Mouse (Mus musculus): ENCODE results near the gene Lmtk2. TPM values are rescaled to one million over a fixed set of nuclear protein-coding genes. Genes with fewer than 3 reads are reported as not detected.

Gene Lmtk2
- polyA plus RNA-seq, 1 experiment from 2014 or later: 10.2 TPM

DNA sequence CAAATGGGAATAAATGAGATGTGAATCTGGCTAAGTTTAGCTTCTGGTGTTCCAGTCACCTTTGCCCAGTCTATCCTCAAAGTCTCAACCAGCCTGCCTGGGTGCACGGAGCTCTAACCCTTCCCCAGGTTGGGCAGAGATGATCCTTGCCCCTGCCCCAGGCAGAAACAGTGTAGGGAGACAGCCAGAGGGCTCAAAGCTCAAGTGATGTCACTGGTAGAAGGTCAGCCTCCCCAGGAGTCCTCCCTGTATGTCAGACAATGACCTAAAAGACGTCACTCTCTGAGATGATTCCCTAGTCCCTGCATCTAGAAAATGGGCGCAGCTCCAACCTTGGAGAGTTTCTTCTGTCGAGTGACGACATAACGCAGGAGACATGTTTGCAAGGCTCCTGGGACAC lies 14.5 kb upstream of the Lmtk2 start:
- no peak for ATAC-seq (ENCODE audit: low FRiP score, low read depth)

DNA sequence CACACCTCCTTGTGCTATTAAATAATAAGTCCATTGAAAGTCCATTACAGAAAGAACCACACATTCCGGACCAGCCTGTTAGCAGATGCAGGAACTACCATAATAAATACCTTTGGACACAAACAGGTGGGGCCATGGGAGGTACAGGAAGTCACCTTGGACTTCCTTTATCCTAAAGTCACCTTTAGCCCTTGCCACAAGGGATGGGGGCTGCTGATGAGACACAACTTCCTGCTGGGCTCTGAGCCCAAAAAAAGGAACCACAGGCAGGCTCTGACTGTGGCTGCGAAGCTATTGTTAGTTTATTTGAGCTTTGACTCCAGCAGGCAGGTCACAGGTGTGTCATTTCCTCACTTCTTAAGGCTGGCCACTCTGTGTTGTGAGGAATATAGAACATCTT lies 13.7 kb upstream of the Lmtk2 start:
- ATAC-seq (ENCODE audit: low FRiP score, low read depth): no peak
- 71% methylated on average over 2 of the region's 2 CpGs for WGBS
- H3K4me2 ChIP-seq: no peak overlapping the region

More for the DNA sequence above, 14.5 kb upstream of the Lmtk2 start:
- Histone ChIP-seq H3K9ac (no peak overlapping the region), H3K4me2 (no peak overlapping the region), H3K9me3 (no peaks in the 10 kb centered on the region), H3K4me3 (no peak overlapping the region), H3K27ac (replicated peaks) (no peak overlapping the region), H3K36me3 (no peaks in the 10 kb centered on the region), H3K27me3 (no peaks in the 10 kb centered on the region), H3K4me1 (replicated peaks) (no peaks in the 10 kb centered on the region)
- WGBS: 84% methylated on average over 6 of the region's 6 CpGs

DNA sequence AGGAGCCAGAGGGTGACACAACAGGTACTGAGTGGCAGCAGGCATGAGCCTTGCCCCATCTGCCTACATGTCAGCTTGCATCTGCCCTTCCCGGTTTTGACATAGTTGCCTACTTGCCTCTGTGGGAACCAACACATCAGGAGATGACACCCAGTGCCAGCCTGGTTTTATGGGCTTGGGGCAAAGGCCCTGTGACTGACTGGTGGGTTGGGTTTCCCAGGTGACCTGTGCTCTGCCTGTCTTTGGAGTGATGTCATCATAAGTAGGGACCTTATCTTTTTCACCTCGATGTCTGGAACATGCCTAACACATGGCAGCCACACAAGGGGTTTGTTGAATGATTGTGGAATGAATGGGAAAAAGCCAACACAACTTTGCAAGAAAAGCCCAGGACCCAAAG lies 11.9 kb upstream of the Lmtk2 start:
- Histone ChIP-seq H3K4me2 (no peak overlapping the region), H3K9me3 (no peaks in the 10 kb centered on the region), H3K27ac (replicated peaks) (no peak overlapping the region), H3K4me3 (no peak overlapping the region), H3K4me1 (replicated peaks) (no peaks in the 10 kb centered on the region), H3K36me3 (no peaks in the 10 kb centered on the region), H3K27me3 (no peaks in the 10 kb centered on the region), H3K9ac (no peak overlapping the region)
- ATAC-seq (ENCODE audit: low FRiP score, low read depth): no peak
- 87% methylated on average over 2 of the region's 2 CpGs for WGBS

More for the DNA sequence above, 13.7 kb upstream of the Lmtk2 start:
- no peaks in the 10 kb centered on the region for H3K9me3 ChIP-seq
- H3K4me1 ChIP-seq (replicated peaks): no peaks in the 10 kb centered on the region
- no peak overlapping the region for H3K9ac ChIP-seq
- no peaks in the 10 kb centered on the region for H3K27me3 ChIP-seq
- H3K4me3 ChIP-seq: no peak overlapping the region
- H3K27ac ChIP-seq (replicated peaks): no peak overlapping the region
- no peaks in the 10 kb centered on the region for H3K36me3 ChIP-seq

DNA sequence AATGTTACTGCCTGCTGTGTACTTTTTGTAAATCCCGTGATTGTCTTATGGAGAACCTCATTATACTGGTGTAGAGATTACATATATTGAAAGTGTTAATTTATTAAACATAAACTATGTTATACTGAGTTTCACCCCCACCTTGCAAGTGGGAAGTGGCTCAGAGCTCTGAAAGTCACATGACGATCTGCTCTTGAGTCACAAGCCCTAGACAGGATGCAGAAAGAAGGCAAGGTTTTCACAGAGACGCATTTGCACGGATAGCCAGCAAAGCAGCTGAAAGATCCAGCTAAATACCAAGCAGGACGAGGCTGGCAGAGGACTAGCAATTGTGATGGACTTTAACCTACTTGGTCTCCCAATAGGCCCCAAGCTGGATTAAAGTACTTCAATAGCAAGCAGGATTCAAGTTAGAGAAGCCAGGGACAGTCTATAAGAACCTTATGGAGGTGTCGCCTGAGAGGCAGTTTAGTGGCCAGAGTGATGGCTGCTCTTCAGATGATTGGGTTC lies 4.7 kb upstream of the Lmtk2 start:
- Histone ChIP-seq H3K27ac (replicated peaks) (no peak overlapping the region), H3K4me2 (no peak overlapping the region), H3K36me3 (no peaks in the 10 kb centered on the region), H3K9ac (no peak overlapping the region), H3K27me3 (no peaks in the 10 kb centered on the region), H3K4me1 (replicated peaks) (peaks cover 4% of the 10 kb centered on the region), H3K9me3 (no peaks in the 10 kb centered on the region), H3K4me3 (no peak overlapping the region)
- ATAC-seq (ENCODE audit: low FRiP score, low read depth): no peak
- 81% methylated on average over 6 of the region's 6 CpGs for WGBS

DNA sequence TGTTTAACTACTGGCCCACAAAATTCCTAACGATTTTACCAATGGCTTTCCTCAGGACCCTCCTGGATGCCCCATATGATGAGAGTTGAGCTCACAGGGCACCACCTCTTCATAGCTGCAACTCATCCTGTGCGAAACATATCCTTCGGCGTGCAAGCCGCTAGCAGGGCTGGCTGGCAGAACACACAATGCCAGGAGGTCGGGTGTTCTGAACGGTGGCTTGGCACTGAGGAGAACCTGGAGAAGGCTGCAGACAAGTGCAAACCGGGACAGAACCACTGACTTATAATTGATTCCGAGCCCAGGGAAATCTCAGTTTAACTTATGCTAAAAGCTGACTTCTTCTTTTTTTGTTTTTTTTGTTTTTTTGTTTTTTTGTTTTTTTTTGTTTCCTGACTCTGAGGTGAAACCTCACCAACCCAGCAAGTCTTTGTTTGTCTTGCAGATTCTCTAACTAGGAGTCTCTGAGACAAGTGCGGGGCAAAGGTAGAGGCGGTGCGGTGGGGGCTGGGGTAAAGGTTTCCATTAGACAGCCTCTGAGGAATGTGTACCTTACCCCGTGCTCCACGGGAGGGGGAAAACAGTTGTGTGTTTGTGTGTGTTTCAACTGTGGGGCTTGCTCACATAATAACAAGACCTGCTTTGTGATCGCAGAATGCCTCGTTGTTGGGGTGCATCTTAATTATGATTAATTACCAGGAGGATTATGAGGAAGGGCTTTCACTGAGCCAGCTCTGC lies 2.2 kb upstream of the Lmtk2 start:
- no peak overlapping the region for H3K9ac ChIP-seq
- no peak overlapping the region for H3K4me2 ChIP-seq
- ATAC-seq (ENCODE audit: low FRiP score, low read depth): no peak
- no peaks in the 10 kb centered on the region for H3K9me3 ChIP-seq
- H3K27me3 ChIP-seq: no peaks in the 10 kb centered on the region
- H3K36me3 ChIP-seq: no peaks in the 10 kb centered on the region
- H3K27ac ChIP-seq (replicated peaks): no peak overlapping the region
- no peak overlapping the region for H3K4me3 ChIP-seq
- 61% methylated on average over 16 of the region's 16 CpGs for WGBS
- peaks cover 18% of the 10 kb centered on the region for H3K4me1 ChIP-seq (replicated peaks)

DNA sequence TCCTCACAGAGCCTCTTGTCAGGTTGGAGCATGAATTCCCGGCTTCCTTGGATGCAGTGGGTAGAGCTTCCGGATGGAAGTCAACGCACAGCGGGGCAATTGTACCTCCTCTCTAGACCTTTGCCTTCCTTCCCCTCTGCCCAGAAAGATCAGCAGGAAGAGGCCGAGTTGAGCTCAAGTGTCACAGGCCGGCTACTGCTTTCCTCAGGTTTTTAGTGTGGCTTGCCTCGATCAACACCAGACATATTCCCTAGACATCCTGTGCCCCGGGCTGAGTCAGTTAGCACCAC lies 1.7 kb upstream of the Lmtk2 start:
- Histone ChIP-seq H3K4me2 (no peak overlapping the region), H3K27me3 (no peaks in the 10 kb centered on the region), H3K9ac (no peak overlapping the region), H3K9me3 (no peaks in the 10 kb centered on the region), H3K36me3 (no peaks in the 10 kb centered on the region), H3K4me3 (no peak overlapping the region), H3K4me1 (replicated peaks) (peaks cover 23% of the 10 kb centered on the region), H3K27ac (replicated peaks) (no peak overlapping the region)
- 39% methylated on average over 8 of the region's 8 CpGs for WGBS
- ATAC-seq (ENCODE audit: low FRiP score, low read depth): no peak

DNA sequence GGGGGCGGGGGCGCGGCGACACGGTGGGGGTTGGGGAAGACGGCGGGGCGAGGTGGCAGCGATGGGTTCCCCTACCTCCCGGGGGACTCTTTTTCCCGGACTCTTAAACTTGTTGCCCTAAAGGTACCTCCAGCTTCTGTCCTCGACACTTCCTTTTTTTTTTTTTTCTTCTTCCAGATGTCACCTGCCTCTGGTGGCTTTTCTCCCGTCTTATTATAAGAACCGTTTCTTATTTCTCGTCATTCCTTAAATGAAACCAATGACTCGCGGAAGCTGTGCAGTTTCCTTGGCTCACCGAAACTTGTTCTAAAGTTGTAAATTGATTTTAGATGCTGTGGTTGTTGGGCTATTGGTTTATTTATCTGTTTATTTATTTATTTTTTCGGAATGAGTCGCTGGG lies 712 bp downstream of the Lmtk2 start:
- H3K4me2 ChIP-seq: peak overlapping the region; percentile 64
- peak overlapping the region; percentile 96 for H3K27ac ChIP-seq (replicated peaks)
- peak overlapping the region; percentile 100 for H3K4me3 ChIP-seq
- no peaks in the 10 kb centered on the region for H3K27me3 ChIP-seq
- WGBS: 1% methylated on average over 17 of the region's 20 CpGs
- H3K9me3 ChIP-seq: no peaks in the 10 kb centered on the region
- no peak for ATAC-seq (ENCODE audit: low FRiP score, low read depth)
- peaks cover 23% of the 10 kb centered on the region for H3K4me1 ChIP-seq (replicated peaks)
- H3K36me3 ChIP-seq: no peaks in the 10 kb centered on the region
- H3K9ac ChIP-seq: peak overlapping the region; percentile 96

GRCm38 (mm10) chr5:144105070-144105469 lies 4.8 kb downstream of the Lmtk2 start:
- ATAC-seq (ENCODE audit: low FRiP score, low read depth): no peak
- Histone ChIP-seq H3K27me3 (no peaks in the 10 kb centered on the region), H3K27ac (replicated peaks) (no peak overlapping the region), H3K4me1 (replicated peaks) (peaks cover 19% of the 10 kb centered on the region), H3K4me2 (no peak overlapping the region), H3K9me3 (no peaks in the 10 kb centered on the region), H3K9ac (no peak overlapping the region), H3K36me3 (no peaks in the 10 kb centered on the region), H3K4me3 (no peak overlapping the region)
- 71% methylated on average over 9 of the region's 9 CpGs for WGBS

DNA sequence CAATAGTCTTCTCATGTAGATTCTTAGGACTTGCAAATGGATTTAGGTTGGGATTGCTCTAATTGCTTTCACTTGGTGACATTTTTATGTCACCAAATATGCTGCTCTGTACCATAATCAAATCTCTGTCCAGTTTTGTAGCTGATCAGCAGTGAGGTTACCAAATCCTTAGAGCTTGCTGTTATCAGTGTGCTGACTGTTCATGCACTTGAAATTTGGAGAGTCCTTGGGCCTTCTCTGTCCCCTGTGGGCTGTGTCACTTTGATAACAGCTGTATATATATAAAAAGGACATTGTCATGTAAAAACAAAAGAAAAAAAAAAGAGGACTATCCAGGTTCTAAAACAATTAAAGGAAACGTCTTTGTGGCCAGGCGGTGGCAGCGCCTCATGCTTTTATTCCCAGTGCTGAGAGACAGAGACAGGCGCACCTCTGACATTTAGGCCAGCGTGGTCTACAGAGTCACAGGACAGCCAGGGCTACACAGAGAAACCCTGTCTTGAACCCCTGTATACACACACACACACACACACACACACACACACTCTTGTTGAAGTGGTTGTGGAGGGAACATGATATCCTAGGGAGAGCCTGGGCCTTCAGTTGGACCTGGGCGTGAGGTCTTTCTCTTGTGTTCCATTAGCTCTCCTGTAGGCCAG lies 5.4 kb downstream of the Lmtk2 start:
- H3K36me3 ChIP-seq: no peaks in the 10 kb centered on the region
- no peak overlapping the region for H3K4me3 ChIP-seq
- H3K9me3 ChIP-seq: no peaks in the 10 kb centered on the region
- no peak overlapping the region for H3K4me2 ChIP-seq
- no peak for ATAC-seq (ENCODE audit: low FRiP score, low read depth)
- H3K27me3 ChIP-seq: no peaks in the 10 kb centered on the region
- no peak overlapping the region for H3K27ac ChIP-seq (replicated peaks)
- H3K9ac ChIP-seq: no peak overlapping the region
- 78% methylated on average over 6 of the region's 6 CpGs for WGBS
- H3K4me1 ChIP-seq (replicated peaks): peaks cover 19% of the 10 kb centered on the region

GRCm38 (mm10) chr5:144106130-144106510 lies 5.9 kb downstream of the Lmtk2 start:
- Histone ChIP-seq H3K27me3 (no peaks in the 10 kb centered on the region), H3K4me3 (no peak overlapping the region), H3K27ac (replicated peaks) (no peak overlapping the region), H3K36me3 (no peaks in the 10 kb centered on the region), H3K4me1 (replicated peaks) (peaks cover 19% of the 10 kb centered on the region), H3K9ac (no peak overlapping the region), H3K9me3 (no peaks in the 10 kb centered on the region), H3K4me2 (no peak overlapping the region)
- WGBS: 88% methylated on average over 3 of the region's 3 CpGs
- ATAC-seq (ENCODE audit: low FRiP score, low read depth): no peak

DNA sequence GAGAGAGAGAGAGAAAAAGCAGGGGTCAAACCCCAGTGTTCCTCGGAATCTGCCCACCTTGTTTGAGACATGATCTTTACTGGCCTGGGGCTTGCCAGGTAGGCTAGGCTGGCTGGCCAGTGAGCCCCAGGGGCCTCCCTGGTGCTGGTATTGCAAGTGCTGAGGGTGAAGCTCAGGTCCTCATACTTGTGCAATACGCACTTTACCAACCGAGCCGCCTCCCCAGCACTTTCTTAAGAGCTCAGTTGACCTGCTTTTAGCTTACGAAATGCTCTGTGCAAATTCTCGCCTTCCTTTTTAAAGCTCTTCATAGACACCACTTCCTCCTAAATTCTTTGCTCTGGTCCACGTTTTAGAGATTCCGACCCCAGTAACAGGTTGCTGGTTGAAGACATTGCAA lies 9.0 kb downstream of the Lmtk2 start:
- Histone ChIP-seq H3K9me3 (no peaks in the 10 kb centered on the region), H3K4me3 (no peak overlapping the region), H3K4me2 (no peak overlapping the region), H3K36me3 (no peaks in the 10 kb centered on the region), H3K27ac (replicated peaks) (no peak overlapping the region), H3K27me3 (no peaks in the 10 kb centered on the region), H3K4me1 (replicated peaks) (no peaks in the 10 kb centered on the region), H3K9ac (no peak overlapping the region)
- no peak for ATAC-seq (ENCODE audit: low FRiP score, low read depth)
- WGBS: 93% methylated on average over 8 of the region's 8 CpGs

GRCm38 (mm10) chr5:144112574-144113438 lies 12.6 kb downstream of the Lmtk2 start:
- Histone ChIP-seq H3K4me2 (no peak overlapping the region), H3K27me3 (no peaks in the 10 kb centered on the region), H3K4me1 (replicated peaks) (no peaks in the 10 kb centered on the region), H3K9me3 (no peaks in the 10 kb centered on the region), H3K36me3 (no peaks in the 10 kb centered on the region), H3K27ac (replicated peaks) (no peak overlapping the region), H3K4me3 (no peak overlapping the region), H3K9ac (no peak overlapping the region)
- ATAC-seq (ENCODE audit: low FRiP score, low read depth): no peak
- WGBS: 61% methylated on average over 11 of the region's 11 CpGs

Measured in hindbrain, embryonic 15.5 days (tissue).